Mouse (Mus musculus) hindbrain, embryonic 12.5 days (tissue): ENCODE measurements around the gene Fam186b. TPM values are rescaled to one million over a fixed set of nuclear protein-coding genes. Genes with fewer than 3 reads are reported as not detected.

Experiments used
- ATAC-seq: fragments of 200-750 bp; cut with Nextera tagmentation; 2 replicates; pipeline ENCODE4 v1.8.0; 2017; ENCODE audit warnings: moderate TSS enrichment; ENCODE audit not compliant: low FRiP score
- H3K27ac ChIP-seq: fragments of 300-500 bp; sonication (generic); 2 replicates; pipeline ENCODE4 v1.5.1; 2016; ENCODE audit warnings: mild to moderate bottlenecking
- H3K27me3 ChIP-seq: fragments of 300-500 bp; sonication (generic); 2 replicates; pipeline ENCODE4 v1.6.1; 2016; ENCODE audit warnings: mild to moderate bottlenecking
- H3K36me3 ChIP-seq: fragments of 300-500 bp; sonication (generic); 2 replicates; pipeline ENCODE4 v1.6.1; 2016; ENCODE audit warnings: mild to moderate bottlenecking
- H3K4me1 ChIP-seq: fragments of 300-500 bp; sonication (generic); 2 replicates; pipeline ENCODE4 v1.6.1; 2016
- H3K4me2 ChIP-seq: fragments of 300-500 bp; sonication (generic); replicated peaks from 2 replicates; pipeline ENCODE4 v1.6.1; 2016; ENCODE audit warnings: mild to moderate bottlenecking
- H3K4me3 ChIP-seq: fragments of 300-500 bp; sonication (generic); 2 replicates; pipeline ENCODE4 v1.5.1; 2016; ENCODE audit warnings: mild to moderate bottlenecking
- H3K9ac ChIP-seq: fragments of 300-500 bp; sonication (generic); 2 replicates; pipeline ENCODE4 v1.6.1; 2016; ENCODE audit warnings: mild to moderate bottlenecking, moderate library complexity
- H3K9me3 ChIP-seq: fragments of 300-500 bp; sonication (generic); replicated peaks from 2 replicates; pipeline ENCODE4 v1.6.1; 2016; ENCODE audit warnings: mild to moderate bottlenecking
- WGBS: fragments of 180-500 bp; shearing (Covaris S2); methylation state at CpG from one replicate; pipeline ENCODE4 v1.1.7; 2016; 5-methylcytosine and 5-hydroxymethylcytosine counted together
- polyA plus RNA-seq: library from polyadenylated mRNA; unstranded; fragments of >200 nt; fragmentation: Nextera tagmentation; extraction: Ambion mirVana; gene quantifications from 2 replicates; pipeline ENCODE4 v1.2.1, GENCODE M21; 2016

Fam186b gene
- polyA plus RNA-seq, 1 experiment from 2014 or later, result 0.22 TPM

DNA sequence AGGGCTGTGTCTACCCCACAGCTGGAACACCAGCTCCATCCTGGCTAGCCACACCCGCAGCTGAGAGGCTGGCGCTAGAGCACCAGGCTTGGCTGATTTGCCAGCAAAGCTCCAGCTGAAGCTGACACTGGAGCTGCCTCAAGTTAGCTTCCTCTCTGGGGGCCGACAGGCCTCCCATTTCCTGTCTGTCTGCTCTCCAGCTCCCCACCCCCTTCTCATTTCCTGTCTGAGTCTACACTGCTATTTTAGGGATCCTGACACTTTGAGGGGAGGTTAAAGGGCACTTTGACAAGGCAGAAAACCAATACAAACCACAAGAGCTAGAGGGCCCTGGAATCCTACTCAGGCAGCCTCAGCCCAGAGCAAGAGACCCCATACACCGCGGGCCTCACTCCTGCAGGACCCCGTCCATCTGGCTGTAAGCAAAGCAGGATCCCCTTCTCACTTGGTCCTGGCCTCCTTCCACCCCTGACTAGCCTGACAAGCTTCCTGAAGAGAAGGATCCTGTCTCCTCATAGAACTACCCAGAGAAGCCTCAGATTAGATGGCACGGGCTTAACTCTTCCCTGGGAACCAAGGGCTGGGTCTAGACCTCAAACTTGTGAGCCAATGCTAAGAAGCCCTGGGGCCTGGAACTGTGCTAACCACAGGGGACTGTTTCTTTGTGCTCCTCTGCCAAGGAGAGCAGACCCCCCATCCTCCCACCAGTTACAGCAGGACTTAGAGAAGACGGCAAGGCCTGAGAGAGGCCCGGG lies 37.4 kb upstream of the Fam186b start:
- Histone ChIP-seq H3K4me1 (peaks cover 29% of the 10 kb centered on the region), H3K27me3 (no peaks in the 10 kb centered on the region; the same call in 1 of the 2 replicates), H3K9ac (no peak overlapping the region), H3K4me3 (no peak overlapping the region), H3K9me3 (no peaks in the 10 kb centered on the region), H3K4me2 (no peak overlapping the region; the same call in 1 of the 2 replicates), H3K36me3 (peaks cover 14% of the 10 kb centered on the region), H3K27ac (peak overlapping the region; percentile 86)
- WGBS, result 55% methylated on average over 9 of the region's 9 CpGs
- ATAC-seq, result no peak

DNA sequence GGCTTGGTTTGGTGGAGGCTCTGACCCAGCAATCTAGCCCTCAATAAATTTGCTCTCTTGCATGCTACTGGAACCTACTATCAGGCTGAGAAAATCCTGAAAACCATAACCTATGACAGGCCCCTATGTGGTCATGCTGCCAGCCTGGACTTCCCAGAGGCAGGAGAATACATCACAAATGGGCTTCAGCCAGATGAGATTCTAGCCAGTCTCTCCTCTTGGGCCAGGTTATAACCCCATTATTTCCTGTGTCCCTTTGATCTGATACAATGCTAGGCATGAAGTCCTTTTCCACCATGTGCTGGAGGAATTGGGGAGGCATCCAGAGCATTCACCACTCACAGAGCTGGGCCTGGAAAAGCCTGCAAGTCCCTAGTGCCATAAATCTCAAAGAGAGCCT lies 36.4 kb upstream of the Fam186b start:
- no peak overlapping the region for H3K9ac ChIP-seq
- H3K9me3 ChIP-seq, result no peaks in the 10 kb centered on the region
- no peak for ATAC-seq
- H3K4me2 ChIP-seq, result no peak overlapping the region
- peaks cover 29% of the 10 kb centered on the region for H3K4me1 ChIP-seq
- H3K36me3 ChIP-seq, result peaks cover 24% of the 10 kb centered on the region
- H3K27ac ChIP-seq, result peak overlapping the region; percentile 86
- H3K27me3 ChIP-seq, result no peaks in the 10 kb centered on the region; the same call in 1 of the 2 replicates
- H3K4me3 ChIP-seq, result no peak overlapping the region

GRCm38 (mm10) chr15:99331341-99331740 lies 35.7 kb upstream of the Fam186b start:
- WGBS, result 62% methylated on average over 5 of the region's 5 CpGs
- H3K36me3 ChIP-seq, result peaks cover 25% of the 10 kb centered on the region

GRCm38 (mm10) chr15:99330324-99330723 lies 34.6 kb upstream of the Fam186b start:
- no peak for ATAC-seq
- H3K4me1 ChIP-seq, result peaks cover 29% of the 10 kb centered on the region
- no peaks in the 10 kb centered on the region; the same call in 1 of the 2 replicates for H3K27me3 ChIP-seq
- no peak overlapping the region for H3K4me3 ChIP-seq
- H3K9ac ChIP-seq, result no peak overlapping the region
- 65% methylated on average over 2 of the region's 2 CpGs for WGBS
- no peak overlapping the region for H3K27ac ChIP-seq
- H3K36me3 ChIP-seq, result peaks cover 31% of the 10 kb centered on the region
- H3K9me3 ChIP-seq, result no peaks in the 10 kb centered on the region
- no peak overlapping the region for H3K4me2 ChIP-seq

More at GRCm38 (mm10) chr15:99331341-99331740, 35.7 kb upstream of the Fam186b start:
- Histone ChIP-seq H3K9me3 (no peaks in the 10 kb centered on the region), H3K27me3 (no peaks in the 10 kb centered on the region; the same call in 1 of the 2 replicates), H3K4me2 (no peak overlapping the region), H3K9ac (no peak overlapping the region), H3K4me3 (no peak overlapping the region), H3K27ac (no peak overlapping the region; the same call in 1 of the 2 replicates), H3K4me1 (peaks cover 29% of the 10 kb centered on the region)
- ATAC-seq, result no peak

- Histone ChIP-seq H3K27me3 (no peaks in the 10 kb centered on the region; the same call in 1 of the 2 replicates), H3K27ac (no peak overlapping the region), H3K4me1 (peaks cover 15% of the 10 kb centered on the region), H3K4me3 (no peak overlapping the region), H3K36me3 (peaks cover 50% of the 10 kb centered on the region), H3K9me3 (no peaks in the 10 kb centered on the region), H3K4me2 (no peak overlapping the region), H3K9ac (no peak overlapping the region)
- 92% methylated on average over 5 of the region's 5 CpGs for WGBS
- ATAC-seq, result no peak
Observed at GRCm38 (mm10) chr15:99328011-99328410, 32.3 kb upstream of the Fam186b start.

- Histone ChIP-seq H3K4me2 (no peak overlapping the region), H3K27me3 (no peaks in the 10 kb centered on the region; the same call in 1 of the 2 replicates), H3K4me1 (peaks cover 4% of the 10 kb centered on the region), H3K4me3 (no peak overlapping the region), H3K9me3 (no peaks in the 10 kb centered on the region), H3K9ac (no peak overlapping the region), H3K36me3 (peaks cover 61% of the 10 kb centered on the region), H3K27ac (no peak overlapping the region)
- no peak for ATAC-seq
- WGBS, result 80% methylated on average over 1 of the region's 1 CpGs
Observed at GRCm38 (mm10) chr15:99326959-99327358, 31.3 kb upstream of the Fam186b start.

GRCm38 (mm10) chr15:99326407-99326806 lies 30.7 kb upstream of the Fam186b start:
- peaks cover 66% of the 10 kb centered on the region for H3K36me3 ChIP-seq
- no peaks in the 10 kb centered on the region for H3K4me1 ChIP-seq
- no peak overlapping the region for H3K27ac ChIP-seq
- H3K9ac ChIP-seq, result no peak overlapping the region
- no peak for ATAC-seq
- H3K4me3 ChIP-seq, result no peak overlapping the region
- no peaks in the 10 kb centered on the region for H3K9me3 ChIP-seq
- no peak overlapping the region for H3K4me2 ChIP-seq
- 47% methylated on average over 2 of the region's 2 CpGs for WGBS
- no peaks in the 10 kb centered on the region; the same call in 1 of the 2 replicates for H3K27me3 ChIP-seq

GRCm38 (mm10) chr15:99325598-99325997 lies 29.9 kb upstream of the Fam186b start:
- Histone ChIP-seq H3K36me3 (peaks cover 74% of the 10 kb centered on the region), H3K4me3 (no peak overlapping the region), H3K9me3 (no peaks in the 10 kb centered on the region), H3K4me2 (no peak overlapping the region), H3K4me1 (no peaks in the 10 kb centered on the region), H3K27ac (no peak overlapping the region), H3K27me3 (no peaks in the 10 kb centered on the region; the same call in 1 of the 2 replicates), H3K9ac (no peak overlapping the region)
- ATAC-seq, result no peak
- WGBS, result 97% methylated on average over 6 of the region's 6 CpGs

DNA sequence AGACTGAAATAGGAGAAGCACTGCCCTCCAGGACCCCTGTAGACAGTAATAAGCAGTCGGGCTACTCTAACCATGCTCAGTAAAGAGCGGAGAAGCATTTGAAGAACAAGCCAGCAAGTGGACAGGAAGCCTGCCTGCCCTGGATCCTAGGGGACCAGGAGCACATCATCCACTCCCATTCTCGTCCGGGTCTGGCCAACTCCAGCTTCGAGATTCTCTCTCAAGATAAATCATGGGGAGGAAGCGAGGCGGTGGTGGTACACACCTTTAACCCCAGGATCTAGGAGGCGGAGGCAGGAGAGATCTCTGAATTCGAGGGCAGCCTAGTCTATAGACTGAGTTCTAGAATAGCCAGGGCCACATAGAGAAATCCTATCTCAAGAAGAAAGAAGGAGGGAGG lies 28.5 kb upstream of the Fam186b start:
- WGBS, result 89% methylated on average over 9 of the region's 9 CpGs
- no peak for ATAC-seq
- peaks cover 84% of the 10 kb centered on the region for H3K36me3 ChIP-seq
- H3K27ac ChIP-seq, result no peak overlapping the region
- H3K27me3 ChIP-seq, result no peaks in the 10 kb centered on the region; the same call in 1 of the 2 replicates
- no peak overlapping the region for H3K4me2 ChIP-seq
- no peaks in the 10 kb centered on the region for H3K9me3 ChIP-seq
- no peak overlapping the region for H3K4me3 ChIP-seq
- no peaks in the 10 kb centered on the region for H3K4me1 ChIP-seq
- H3K9ac ChIP-seq, result no peak overlapping the region

GRCm38 (mm10) chr15:99320978-99321377 lies 25.3 kb upstream of the Fam186b start:
- WGBS, result 84% methylated on average over 9 of the region's 9 CpGs
- peaks cover 90% of the 10 kb centered on the region for H3K36me3 ChIP-seq
- no peak overlapping the region for H3K9ac ChIP-seq
- peak overlapping the region; percentile 30; the same call in 1 of the 2 replicates for H3K27ac ChIP-seq
- H3K4me2 ChIP-seq, result no peak overlapping the region
- ATAC-seq, result no peak
- no peaks in the 10 kb centered on the region for H3K9me3 ChIP-seq
- H3K27me3 ChIP-seq, result no peaks in the 10 kb centered on the region
- no peak overlapping the region for H3K4me3 ChIP-seq
- no peaks in the 10 kb centered on the region for H3K4me1 ChIP-seq

DNA sequence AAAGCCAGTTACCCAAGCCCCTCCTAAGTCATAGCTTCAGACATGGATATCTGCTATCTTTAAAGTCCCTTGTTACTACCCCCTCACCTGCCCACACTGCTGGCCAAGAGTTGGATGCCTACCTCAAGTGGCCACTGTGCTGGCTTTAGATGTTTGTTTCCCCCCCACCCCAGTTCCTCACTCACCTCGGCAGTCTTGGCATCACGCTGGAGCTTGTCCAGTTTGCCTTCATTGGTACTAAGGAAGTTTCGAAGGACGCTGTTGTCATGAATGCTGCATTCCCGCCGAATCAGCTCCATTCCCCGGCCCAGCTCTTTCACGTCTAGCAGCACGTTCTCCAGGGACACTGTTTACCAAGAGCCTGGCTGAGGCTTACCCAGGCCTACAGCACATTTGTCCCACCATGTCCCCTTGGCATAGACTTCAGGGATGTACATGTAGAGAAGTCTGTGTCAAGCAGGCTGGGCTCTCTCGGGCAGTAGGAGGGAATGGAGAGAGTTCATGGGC lies 24.5 kb upstream of the Fam186b start:
- Histone ChIP-seq H3K4me2 (no peak overlapping the region), H3K4me3 (no peak overlapping the region), H3K27me3 (no peaks in the 10 kb centered on the region), H3K9me3 (no peaks in the 10 kb centered on the region), H3K36me3 (peaks cover 90% of the 10 kb centered on the region), H3K4me1 (no peaks in the 10 kb centered on the region), H3K27ac (peak overlapping the region; percentile 7; the same call in 1 of the 2 replicates), H3K9ac (no peak overlapping the region)
- WGBS, result 87% methylated on average over 10 of the region's 10 CpGs
- no peak for ATAC-seq

- WGBS, result 82% methylated on average over 3 of the region's 3 CpGs
- no peak overlapping the region for H3K4me3 ChIP-seq
- H3K4me1 ChIP-seq, result no peaks in the 10 kb centered on the region
- no peak overlapping the region for H3K4me2 ChIP-seq
- H3K27ac ChIP-seq, result peak overlapping the region; percentile 23; the same call in 1 of the 2 replicates
- no peak overlapping the region for H3K9ac ChIP-seq
- H3K27me3 ChIP-seq, result no peaks in the 10 kb centered on the region
- ATAC-seq, result no peak
- H3K9me3 ChIP-seq, result no peaks in the 10 kb centered on the region
- H3K36me3 ChIP-seq, result peaks cover 90% of the 10 kb centered on the region
Observed at GRCm38 (mm10) chr15:99319411-99319871, 23.8 kb upstream of the Fam186b start.
